Mouse (Mus musculus) bone marrow macrophage, adult 2 months (primary cell): ENCODE results near the gene Zxdc.

ENCODE experiments used
- CTCF ChIP-seq: IDR thresholded peaks from 2 replicates; pipeline ENCODE4 v1.5.1; 2012; ENCODE audit warnings: low read depth, mild to moderate bottlenecking, low read length, moderate library complexity
- POLR2A ChIP-seq: IDR thresholded peaks from 2 replicates; pipeline ENCODE4 v1.6.1; 2012; ENCODE audit warnings: mild to moderate bottlenecking, low read depth, low read length, borderline replicate concordance

DNA sequence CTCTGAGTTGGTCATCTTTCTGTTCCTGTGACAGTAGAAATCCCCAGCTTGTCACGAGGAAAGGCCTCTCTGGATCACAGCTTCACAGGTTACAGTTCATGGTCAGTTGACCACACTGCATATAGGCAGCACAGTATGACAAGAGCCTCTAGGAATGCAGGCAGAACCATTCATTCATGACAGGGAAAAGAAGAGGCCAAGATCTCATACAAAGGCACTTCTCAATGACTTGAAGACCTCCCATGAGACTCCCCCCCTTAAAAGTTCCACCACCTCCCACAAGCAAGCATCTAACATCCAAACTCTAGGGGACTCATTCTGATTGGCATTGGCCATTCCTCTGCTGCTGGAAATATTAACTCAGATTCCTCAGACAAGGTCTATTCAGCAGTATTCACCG lies 9.8 kb upstream of the Zxdc start:
- no peak for TF ChIP-seq POLR2A
- no peak for TF ChIP-seq CTCF
